Mouse (Mus musculus) ES-Bruce4 (cell line): ENCODE results near the gene Oaz1.

Source experiments
- CTCF ChIP-seq: IDR thresholded peaks from one replicate; pipeline ENCODE4 v1.8.1; 2011; ENCODE audit warnings: low read depth, low read length
- EP300 ChIP-seq: IDR thresholded peaks from 2 replicates; pipeline ENCODE4 v1.6.1; 2011; ENCODE audit warnings: low read depth, low read length; ENCODE audit not compliant: insufficient read depth
- POLR2A ChIP-seq: IDR thresholded peaks from one replicate; pipeline ENCODE4 v1.8.1; 2011; ENCODE audit warnings: low read length; ENCODE audit not compliant: insufficient read depth

- peak; percentile 80 for TF ChIP-seq POLR2A
- TF ChIP-seq EP300, result 0 out of 2 replicates have a peak, but pooled peaks have one; percentile 4
- TF ChIP-seq CTCF, result no peak
Measured at GRCm38 (mm10) chr10:80798150-80799006, 28.1 kb upstream of the Oaz1 start, which contains the start of the genes Sf3a2 and Plekhj1.
